Mouse (Mus musculus) hindbrain, embryonic 16.5 days (tissue): ENCODE measurements around the gene Olfr1129. TPM values are rescaled to one million over a fixed set of nuclear protein-coding genes. Genes with fewer than 3 reads are reported as not detected.
"Not testable (repeated sequence)": the region's sequence is repeated elsewhere in the genome, so short reads cannot be mapped to it uniquely, and the experiment has no call there.

Experiments used
- ATAC-seq: fragments of 200-750 bp; cut with Nextera tagmentation; 2 replicates; pipeline ENCODE4 v1.8.0; 2017; ENCODE audit warnings: moderate TSS enrichment, moderate library complexity
- H3K27ac ChIP-seq: fragments of 300-500 bp; sonication (generic); 2 replicates; pipeline ENCODE4 v1.5.1; 2014; ENCODE audit warnings: low read depth, mild to moderate bottlenecking, control low read depth, low read length, moderate library complexity
- H3K27me3 ChIP-seq: fragments of 300-500 bp; sonication (generic); replicated peaks from 2 replicates; pipeline ENCODE4 v1.6.1; 2014; ENCODE audit warnings: low read length; ENCODE audit not compliant: control insufficient read depth, insufficient read depth
- H3K36me3 ChIP-seq: fragments of 300-500 bp; sonication (generic); 2 replicates; pipeline ENCODE4 v1.6.1; 2014; ENCODE audit warnings: mild to moderate bottlenecking, low read length, moderate library complexity, mixed read lengths; ENCODE audit not compliant: control insufficient read depth, insufficient read depth
- H3K4me1 ChIP-seq: fragments of 300-500 bp; sonication (generic); 2 replicates; pipeline ENCODE4 v1.6.1; 2014; ENCODE audit warnings: low read depth, low read length; ENCODE audit not compliant: control insufficient read depth, insufficient read depth
- H3K4me2 ChIP-seq: fragments of 300-500 bp; sonication (generic); 2 replicates; pipeline ENCODE4 v1.6.1; 2014; ENCODE audit warnings: mild to moderate bottlenecking, low read length, control low read depth, moderate library complexity
- H3K4me3 ChIP-seq: fragments of 300-500 bp; sonication (generic); 2 replicates; pipeline ENCODE4 v1.5.1; 2014; ENCODE audit warnings: mild to moderate bottlenecking, low read length, control low read depth, moderate library complexity
- H3K9ac ChIP-seq: fragments of 300-500 bp; sonication (generic); 2 replicates; pipeline ENCODE4 v1.6.1; 2014; ENCODE audit warnings: low read depth, mild to moderate bottlenecking, control low read depth, low read length, moderate library complexity
- H3K9me3 ChIP-seq: fragments of 300-500 bp; sonication (generic); 2 replicates; pipeline ENCODE4 v1.6.1; 2014; ENCODE audit warnings: mild to moderate bottlenecking, low read length, moderate library complexity; ENCODE audit not compliant: control insufficient read depth
- WGBS: fragments of 180-500 bp; shearing (Covaris S2); extraction: QIAGEN DNeasy Blood & Tissue Kit; methylation state at CpG from one replicate; pipeline ENCODE4 v1.1.7; 2014; 5-methylcytosine and 5-hydroxymethylcytosine counted together
- polyA plus RNA-seq: library from polyadenylated mRNA; unstranded; fragments of >200 nt; fragmentation: Nextera tagmentation; extraction: Ambion mirVana; gene quantifications from 2 replicates; pipeline ENCODE4 v1.2.1, GENCODE M21; 2015

The Olfr1129 gene
- not detected in 2 replicates for polyA plus RNA-seq

GRCm38 (mm10) chr2:87573602-87574001, at the start of gene Olfr1129:
Olfr1129 (plus strand) TSS chr2:87573902.
- H3K27ac ChIP-seq, H3K9ac ChIP-seq, ATAC-seq, H3K9me3 ChIP-seq, H3K4me1 ChIP-seq, H3K36me3 ChIP-seq, H3K27me3 ChIP-seq, H3K4me3 ChIP-seq, H3K4me2 ChIP-seq: not testable (repeated sequence)
- WGBS = 84% methylated on average over 1 of the region's 1 CpGs

- H3K27ac ChIP-seq, H3K9me3 ChIP-seq, H3K4me1 ChIP-seq, H3K36me3 ChIP-seq, H3K27me3 ChIP-seq: not testable (repeated sequence)
- Histone ChIP-seq H3K4me3 (peak overlapping the region; percentile 32), H3K9ac (0 out of 2 replicates have a peak overlapping the region, but pooled peaks have one; percentile 36), H3K4me2 (peak overlapping the region; percentile 52)
- 25% methylated on average over 38 of the region's 39 CpGs for WGBS
- ATAC-seq = peak; percentile 85
Observed at GRCm38 (mm10) chr2:87525899-87526616, 47.6 kb upstream of the Olfr1129 start.

- H3K36me3 ChIP-seq = no peaks in the 10 kb centered on the region
- no peaks in the 10 kb centered on the region for H3K9me3 ChIP-seq
- no peak for ATAC-seq
- H3K9ac ChIP-seq = no peak within 1 kb of the TSS
- no peak within 1 kb of the TSS for H3K4me3 ChIP-seq
- no peak within 1 kb of the TSS for H3K27ac ChIP-seq
- no peak within 1 kb of the TSS for H3K4me2 ChIP-seq
- H3K27me3 ChIP-seq = no peaks in the 10 kb centered on the region
- H3K4me1 ChIP-seq = no peaks in the 10 kb centered on the region
Observed at GRCm38 (mm10) chr2:87531496-87531895, 42.2 kb upstream of the Olfr1129 start, which contains the start of gene Olfr153. Olfr153 (plus strand) TSS chr2:87531796.

DNA sequence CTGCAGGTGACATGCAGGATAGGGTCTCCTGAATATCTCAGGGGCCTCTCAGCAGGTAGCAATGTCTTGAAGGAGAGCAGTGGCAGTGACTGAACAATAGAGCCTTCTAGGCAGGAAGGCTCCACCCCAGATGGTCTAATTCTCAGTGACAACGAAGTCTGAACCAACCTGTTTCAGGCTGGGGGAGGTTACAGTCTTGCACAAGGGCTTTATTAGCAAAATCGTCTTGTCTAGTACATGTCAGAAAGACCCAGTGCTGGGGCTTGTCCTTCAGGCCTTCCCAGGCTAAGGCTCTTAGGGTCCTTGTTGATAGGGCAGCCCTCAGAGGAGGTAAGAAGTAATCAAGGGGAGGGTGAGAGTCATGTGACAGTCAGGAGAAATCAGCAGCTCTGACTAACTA, 38.9 kb upstream of the Olfr1129 start:
- Histone ChIP-seq H3K9ac (no peak overlapping the region), H3K4me2 (no peak overlapping the region), H3K27me3 (no peaks in the 10 kb centered on the region), H3K9me3 (no peaks in the 10 kb centered on the region), H3K4me1 (no peaks in the 10 kb centered on the region), H3K27ac (no peak overlapping the region), H3K4me3 (no peak overlapping the region), H3K36me3 (no peaks in the 10 kb centered on the region)
- WGBS = 65% methylated on average over 2 of the region's 2 CpGs
- ATAC-seq = no peak

DNA sequence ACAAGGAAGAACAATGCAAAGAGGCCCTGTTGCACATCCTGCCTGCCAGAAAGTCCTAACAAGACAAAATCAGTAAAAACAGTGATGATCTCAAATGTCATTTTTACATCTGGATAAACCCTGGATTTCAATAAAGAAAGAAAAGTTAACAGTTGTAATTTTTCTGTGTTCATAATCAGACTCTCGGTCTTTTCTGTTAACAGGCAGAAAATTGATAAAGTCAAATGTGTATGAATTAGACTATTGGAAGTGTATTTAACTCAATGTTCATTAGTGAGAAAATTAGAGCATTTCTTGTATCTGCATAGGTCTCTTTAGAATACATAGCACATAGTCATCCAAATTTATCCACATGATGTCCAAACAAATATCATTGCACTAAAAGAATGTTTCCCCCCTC, 28.3 kb upstream of the Olfr1129 start, which contains the start of gene Olfr1128:
TSS of gene Olfr1128 (minus strand) at position 101 of the 400 bp plus-strand sequence.
- Histone ChIP-seq H3K36me3 (no peaks in the 10 kb centered on the region), H3K4me3 (no peak within 1 kb of the TSS), H3K9me3 (no peaks in the 10 kb centered on the region), H3K4me1 (no peaks in the 10 kb centered on the region), H3K27me3 (no peaks in the 10 kb centered on the region), H3K9ac (no peak within 1 kb of the TSS), H3K27ac (no peak within 1 kb of the TSS), H3K4me2 (no peak within 1 kb of the TSS)
- 95% methylated on average over 1 of the region's 1 CpGs for WGBS
- no peak for ATAC-seq

DNA sequence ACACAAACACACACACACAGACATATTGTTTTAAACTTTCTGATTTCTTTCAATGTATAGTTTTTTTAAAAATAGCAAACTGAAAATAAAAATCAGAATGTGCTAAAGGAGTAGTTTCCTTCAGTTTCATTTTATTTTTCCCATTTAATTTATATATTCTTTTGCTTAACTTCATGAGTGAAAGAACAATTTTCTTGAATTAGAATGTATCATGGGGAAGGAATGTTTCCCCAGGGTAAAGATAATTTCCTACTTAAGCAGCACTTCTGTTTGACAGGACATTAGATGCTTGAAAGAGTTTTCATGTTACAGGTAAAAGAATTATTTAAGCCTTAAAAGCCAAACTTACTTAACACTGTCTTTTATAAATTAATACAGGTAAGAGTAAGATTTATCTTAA, 32.2 kb downstream of the Olfr1129 start, which contains the start of gene Olfr1130:
TSS of gene Olfr1130 (plus strand) at position 301 of the 400 bp plus-strand sequence.
- not testable (repeated sequence) for H3K27me3 ChIP-seq, H3K4me3 ChIP-seq, H3K9me3 ChIP-seq, H3K36me3 ChIP-seq, H3K9ac ChIP-seq, H3K27ac ChIP-seq, H3K4me2 ChIP-seq, H3K4me1 ChIP-seq, ATAC-seq

DNA sequence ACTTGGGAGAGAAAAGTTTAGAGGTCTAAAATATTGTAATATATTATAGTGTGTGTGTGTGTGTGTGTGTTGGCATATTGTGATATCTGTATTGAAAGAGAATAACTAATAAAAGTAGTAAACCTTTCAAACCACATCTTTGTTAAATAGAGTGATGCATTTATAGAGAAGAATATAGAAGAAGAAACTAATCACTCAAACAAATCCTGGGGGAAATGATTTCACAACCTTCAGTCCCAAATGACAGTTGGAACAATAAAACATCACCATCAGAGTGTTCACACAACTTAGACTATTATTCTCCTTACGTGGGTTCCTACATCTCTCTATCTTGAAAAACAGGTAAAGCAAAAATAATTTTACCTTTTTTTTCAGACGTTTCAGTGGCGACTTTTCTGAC, 53.1 kb downstream of the Olfr1129 start, which contains the start of gene Olfr1131:
TSS of gene Olfr1131 (plus strand) at position 301 of the 400 bp plus-strand sequence.
- H3K9ac ChIP-seq = no peak within 1 kb of the TSS
- no peak within 1 kb of the TSS for H3K4me2 ChIP-seq
- H3K4me1 ChIP-seq = no peaks in the 10 kb centered on the region
- H3K27ac ChIP-seq = no peak within 1 kb of the TSS
- no peaks in the 10 kb centered on the region for H3K27me3 ChIP-seq
- no peak within 1 kb of the TSS for H3K4me3 ChIP-seq
- H3K9me3 ChIP-seq = no peaks in the 10 kb centered on the region
- no peak for ATAC-seq
- WGBS = 72% methylated on average over 3 of the region's 3 CpGs
- no peaks in the 10 kb centered on the region for H3K36me3 ChIP-seq

Other genes starting within 250 kb of the Olfr1129 start
- not detected in 2 replicates for gene Olfr1120, start 219.1 kb upstream of the Olfr1129 start, polyA plus RNA-seq
- not detected in 2 replicates for gene Olfr1121, start 204.0 kb upstream of the Olfr1129 start, polyA plus RNA-seq
- not detected in 2 replicates for gene Olfr1122, start 188.1 kb upstream of the Olfr1129 start, polyA plus RNA-seq
- not detected in 2 replicates for gene Olfr1123, start 157.3 kb upstream of the Olfr1129 start, polyA plus RNA-seq
- not detected in 2 replicates for gene Olfr1124, start 143.6 kb upstream of the Olfr1129 start, polyA plus RNA-seq
- gene Olfr1126, start 119.9 kb upstream of the Olfr1129 start, polyA plus RNA-seq = not detected in 2 replicates
- gene Pramel7, start 76.8 kb upstream of the Olfr1129 start, polyA plus RNA-seq = not detected in 2 replicates
- gene Pramel6, start 67.3 kb upstream of the Olfr1129 start, polyA plus RNA-seq = not detected in 2 replicates
- not detected in 2 replicates for gene Olfr153, start 42.1 kb upstream of the Olfr1129 start, polyA plus RNA-seq
- not detected in 2 replicates for gene Olfr1128, start 28.4 kb upstream of the Olfr1129 start, polyA plus RNA-seq
- not detected in 2 replicates for gene Olfr1130, start 32.3 kb downstream of the Olfr1129 start, polyA plus RNA-seq
- not detected in 2 replicates for gene Olfr1131, start 53.2 kb downstream of the Olfr1129 start, polyA plus RNA-seq
- gene Olfr1132, start 63.6 kb downstream of the Olfr1129 start, polyA plus RNA-seq = not detected in 2 replicates
- not detected in 2 replicates for gene Olfr1133, start 73.5 kb downstream of the Olfr1129 start, polyA plus RNA-seq
- not detected in 2 replicates for gene Olfr1134, start 84.6 kb downstream of the Olfr1129 start, polyA plus RNA-seq
- gene Olfr1135, start 99.8 kb downstream of the Olfr1129 start, polyA plus RNA-seq = not detected in 2 replicates
- gene Olfr1136, start 120.0 kb downstream of the Olfr1129 start, polyA plus RNA-seq = not detected in 2 replicates
- gene Olfr1137, start 139.3 kb downstream of the Olfr1129 start, polyA plus RNA-seq = not detected in 2 replicates
- gene Olfr1138, start 166.1 kb downstream of the Olfr1129 start, polyA plus RNA-seq = not detected in 2 replicates
- gene Olfr1140, start 169.8 kb downstream of the Olfr1129 start, polyA plus RNA-seq = not detected in 2 replicates
- not detected in 2 replicates for gene Olfr1141, start 180.1 kb downstream of the Olfr1129 start, polyA plus RNA-seq
- gene Olfr152, start 205.6 kb downstream of the Olfr1129 start, polyA plus RNA-seq = not detected in 2 replicates
- not detected in 2 replicates for gene Olfr1143, start 226.7 kb downstream of the Olfr1129 start, polyA plus RNA-seq
- gene Olfr1145, start 235.9 kb downstream of the Olfr1129 start, polyA plus RNA-seq = not detected in 2 replicates